Mouse (Mus musculus) liver, embryonic 15.5 days (tissue): ENCODE results near the gene Cdkl2. TPM values are rescaled to one million over a fixed set of nuclear protein-coding genes. Genes with fewer than 3 reads are reported as not detected.
A peak's percentile ranks its signal among the peaks of the same experiment; 100 is the strongest.

Experiments
- ATAC-seq: fragments of 200-750 bp; cut with Nextera tagmentation; 2 replicates; pipeline ENCODE4 v1.8.0; 2017; ENCODE audit warnings: moderate number of reproducible peaks, mild to moderate bottlenecking, moderate library complexity; ENCODE audit not compliant: insufficient read depth
- H3K27ac ChIP-seq: fragments of 300-500 bp; sonication (generic); replicated peaks from 2 replicates; pipeline ENCODE4 v1.5.1; 2015; ENCODE audit warnings: mild to moderate bottlenecking, inconsistent platforms
- H3K27me3 ChIP-seq: fragments of 300-500 bp; sonication (generic); 2 replicates; pipeline ENCODE4 v1.6.1; 2015; ENCODE audit warnings: mild to moderate bottlenecking, inconsistent platforms
- H3K36me3 ChIP-seq: fragments of 300-500 bp; sonication (generic); replicated peaks from 2 replicates; pipeline ENCODE4 v1.6.1; 2015; ENCODE audit warnings: moderate library complexity, mild to moderate bottlenecking, inconsistent platforms
- H3K4me1 ChIP-seq: fragments of 300-500 bp; sonication (generic); replicated peaks from 2 replicates; pipeline ENCODE4 v1.6.1; 2015; ENCODE audit warnings: inconsistent platforms
- H3K4me2 ChIP-seq: fragments of 300-500 bp; sonication (generic); 2 replicates; pipeline ENCODE4 v1.6.1; 2015; ENCODE audit warnings: moderate library complexity, mild to moderate bottlenecking, inconsistent platforms
- H3K4me3 ChIP-seq: fragments of 300-500 bp; sonication (generic); replicated peaks from 2 replicates; pipeline ENCODE4 v1.5.1; 2015; ENCODE audit warnings: mild to moderate bottlenecking, inconsistent platforms
- H3K9ac ChIP-seq: fragments of 300-500 bp; sonication (generic); 2 replicates; pipeline ENCODE4 v1.6.1; 2015; ENCODE audit warnings: moderate library complexity, mild to moderate bottlenecking, inconsistent platforms
- H3K9me3 ChIP-seq: fragments of 300-500 bp; sonication (generic); replicated peaks from 2 replicates; pipeline ENCODE4 v1.6.1; 2016; ENCODE audit warnings: inconsistent platforms
- WGBS: fragments of 180-500 bp; shearing (Covaris S2); methylation state at CpG from one replicate; pipeline ENCODE4 v1.1.7; 2015; ENCODE audit warnings: mixed read lengths; ENCODE audit not compliant: insufficient replicate concordance; 5-methylcytosine and 5-hydroxymethylcytosine counted together
- polyA plus RNA-seq: library from polyadenylated mRNA; unstranded; fragments of >200 nt; fragmentation: Nextera tagmentation; extraction: Ambion mirVana; gene quantifications from 2 replicates; pipeline ENCODE4 v1.2.1, GENCODE M21; 2015

The Cdkl2 gene
- polyA plus RNA-seq, 1 experiment from 2014 or later: 0.37 TPM

DNA sequence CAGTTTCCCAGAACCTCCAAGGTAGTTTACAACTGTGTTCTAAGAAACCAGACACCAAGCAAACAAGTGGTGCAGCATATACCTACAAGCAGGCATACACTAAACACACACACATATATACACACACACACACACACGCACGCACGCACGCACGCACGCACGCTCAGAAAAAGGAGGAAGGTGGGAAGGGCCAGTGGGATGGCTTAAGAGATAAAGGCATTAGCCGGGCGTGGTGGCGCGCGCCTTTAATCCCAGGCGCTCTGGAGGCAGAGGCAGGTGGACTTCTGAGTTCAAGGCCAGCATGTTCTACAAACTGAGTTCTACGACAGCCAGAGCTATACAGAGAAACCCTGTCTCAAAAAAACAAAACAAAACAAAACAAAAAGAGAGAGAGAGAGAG lies 30.4 kb upstream of the Cdkl2 start:
- peak; percentile 63 for ATAC-seq
- Histone ChIP-seq H3K9ac (no peak overlapping the region), H3K27ac (0 out of 2 replicates have a peak overlapping the region, but pooled peaks have one; percentile 20), H3K36me3 (peaks cover 12% of the 10 kb centered on the region), H3K4me3 (no peak overlapping the region), H3K27me3 (no peaks in the 10 kb centered on the region), H3K4me2 (peak overlapping the region; percentile 16), H3K9me3 (no peaks in the 10 kb centered on the region), H3K4me1 (peaks cover 29% of the 10 kb centered on the region)
- WGBS: 39% methylated on average over 14 of the region's 14 CpGs

DNA sequence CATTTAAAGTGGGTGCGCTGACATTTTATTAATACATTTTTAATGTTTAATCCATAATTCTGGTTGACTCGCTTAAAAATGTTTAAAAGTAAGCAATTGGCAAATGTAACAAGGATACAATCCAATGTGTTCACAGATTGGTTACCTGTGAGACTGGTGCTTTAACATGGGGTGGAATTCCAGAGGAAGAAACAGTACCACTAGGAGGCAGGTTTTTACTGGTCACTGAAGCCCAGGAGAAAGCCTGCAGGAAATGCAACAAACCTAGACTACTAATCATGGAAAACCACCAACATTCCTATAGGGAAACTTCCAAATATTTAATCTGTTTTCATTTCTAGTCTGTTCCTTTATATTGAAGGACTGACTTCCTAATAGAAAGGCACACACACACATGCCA lies 19.5 kb upstream of the Cdkl2 start:
- Histone ChIP-seq H3K27ac (no peak overlapping the region), H3K27me3 (no peaks in the 10 kb centered on the region), H3K4me1 (0 out of 2 replicates have a peak, but pooled peaks cover 3% of the 10 kb centered on the region), H3K4me2 (no peak overlapping the region), H3K9ac (no peak overlapping the region), H3K9me3 (no peaks in the 10 kb centered on the region), H3K36me3 (peaks cover 68% of the 10 kb centered on the region), H3K4me3 (no peak overlapping the region)
- ATAC-seq: no peak
- 84% methylated on average over 2 of the region's 2 CpGs for WGBS

DNA sequence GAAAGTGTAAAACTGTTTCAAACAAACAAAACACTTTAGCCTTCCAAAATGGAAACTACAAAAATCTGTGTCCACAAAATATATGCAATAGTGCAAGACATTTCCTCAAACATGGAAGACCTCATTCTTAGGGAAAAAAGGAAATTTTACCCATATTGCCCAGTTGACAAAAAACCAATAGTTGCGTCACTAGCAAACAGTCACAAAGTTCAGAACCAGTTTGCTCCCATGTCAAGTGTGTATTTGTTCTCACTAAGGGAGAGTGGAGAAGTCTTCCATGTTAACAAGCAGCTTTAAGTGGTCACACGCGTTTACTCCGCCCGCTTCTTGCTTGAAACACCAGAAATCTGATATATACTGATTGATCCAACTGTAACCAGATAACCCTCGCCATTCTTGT lies 9.2 kb upstream of the Cdkl2 start:
- WGBS: 74% methylated on average over 6 of the region's 6 CpGs
- Histone ChIP-seq H3K9me3 (no peaks in the 10 kb centered on the region), H3K27me3 (no peaks in the 10 kb centered on the region), H3K4me1 (no peaks in the 10 kb centered on the region), H3K4me3 (no peak overlapping the region), H3K36me3 (peaks cover 48% of the 10 kb centered on the region), H3K27ac (no peak overlapping the region), H3K9ac (no peak overlapping the region), H3K4me2 (no peak overlapping the region)
- ATAC-seq: no peak

DNA sequence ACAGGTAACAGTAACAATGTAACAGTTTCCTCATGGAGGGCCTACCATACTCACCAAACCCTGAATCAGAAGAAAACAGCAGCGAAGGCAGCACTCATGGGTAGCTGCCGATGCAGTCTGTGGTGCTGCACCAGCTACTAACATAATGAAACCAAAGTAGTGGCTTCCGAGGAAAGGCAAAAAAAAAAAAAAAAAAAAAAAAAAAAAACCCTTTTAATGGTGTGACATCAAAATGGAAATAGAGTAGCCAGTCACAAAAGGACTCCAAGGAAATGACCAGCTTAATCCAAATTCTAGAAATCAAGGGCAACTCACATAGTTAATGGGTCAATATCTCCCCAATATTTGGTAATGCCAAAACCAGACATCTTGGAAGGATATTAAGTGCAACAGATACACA lies 6.7 kb upstream of the Cdkl2 start:
- Histone ChIP-seq H3K9me3 (no peaks in the 10 kb centered on the region), H3K4me2 (no peak overlapping the region), H3K27ac (no peak overlapping the region), H3K4me1 (no peaks in the 10 kb centered on the region), H3K4me3 (no peak overlapping the region), H3K9ac (no peak overlapping the region), H3K27me3 (no peaks in the 10 kb centered on the region), H3K36me3 (peaks cover 25% of the 10 kb centered on the region)
- 67% methylated on average over 3 of the region's 3 CpGs for WGBS
- no peak for ATAC-seq

DNA sequence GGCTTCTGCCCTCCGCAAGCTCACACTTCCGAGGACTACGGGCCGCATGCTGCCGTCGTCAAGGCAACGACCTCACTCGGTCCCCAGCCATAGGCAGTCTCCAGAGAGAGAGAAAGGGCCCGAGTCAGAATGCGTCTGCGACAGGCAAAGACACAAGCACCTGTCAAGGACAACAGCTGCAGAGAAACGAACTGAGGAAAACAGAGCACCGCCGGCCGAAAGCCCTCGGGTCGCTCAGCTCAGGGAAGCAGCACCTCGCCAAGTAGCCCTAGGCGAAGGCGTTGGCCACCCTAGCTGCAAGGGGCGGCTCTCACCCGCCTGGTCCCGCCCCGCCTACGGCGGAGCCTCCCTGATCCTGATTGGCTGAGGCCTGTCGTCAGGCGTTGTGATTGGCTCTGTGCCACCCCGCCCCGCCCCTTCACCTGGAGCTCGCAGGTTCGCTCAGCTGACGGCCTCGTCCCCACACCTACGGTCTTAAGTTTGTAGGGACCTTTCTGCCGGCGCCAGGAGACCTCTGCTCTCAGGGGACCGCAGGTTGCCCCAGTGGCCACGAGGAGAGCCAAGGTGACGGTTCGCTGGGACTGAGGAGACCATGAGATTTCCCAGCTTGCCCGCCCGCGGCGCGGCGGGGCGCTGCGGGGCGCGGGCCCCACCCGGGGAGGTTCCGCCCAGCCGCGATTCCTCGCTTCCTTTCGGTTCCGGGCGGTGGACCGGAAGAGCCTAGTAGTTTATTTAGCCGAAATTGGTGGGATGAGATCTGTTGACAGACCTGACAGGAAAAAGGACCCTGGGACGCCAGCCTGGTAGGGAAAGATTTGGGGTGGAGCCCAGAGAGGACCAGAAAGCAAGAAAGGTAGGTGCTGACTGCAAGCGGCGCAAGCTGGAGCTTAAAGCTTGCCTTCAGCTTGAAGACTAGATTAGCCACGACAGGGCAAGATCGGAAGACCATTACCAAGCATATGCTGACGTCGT lies 1.0 kb downstream of the Cdkl2 start:
- H3K4me2 ChIP-seq: peak overlapping the region; percentile 85
- WGBS: under 1% methylated on average over 68 of the region's 68 CpGs
- H3K4me1 ChIP-seq: peaks cover 10% of the 10 kb centered on the region
- H3K27me3 ChIP-seq: peaks cover 40% of the 10 kb centered on the region
- peak overlapping the region; percentile 79 for H3K4me3 ChIP-seq
- H3K36me3 ChIP-seq: no peaks in the 10 kb centered on the region
- peak overlapping the region; percentile 60 for H3K9ac ChIP-seq
- no peaks in the 10 kb centered on the region for H3K9me3 ChIP-seq
- H3K27ac ChIP-seq: 0 out of 2 replicates have a peak overlapping the region, but pooled peaks have one; percentile 51
- peak; percentile 100 for ATAC-seq

DNA sequence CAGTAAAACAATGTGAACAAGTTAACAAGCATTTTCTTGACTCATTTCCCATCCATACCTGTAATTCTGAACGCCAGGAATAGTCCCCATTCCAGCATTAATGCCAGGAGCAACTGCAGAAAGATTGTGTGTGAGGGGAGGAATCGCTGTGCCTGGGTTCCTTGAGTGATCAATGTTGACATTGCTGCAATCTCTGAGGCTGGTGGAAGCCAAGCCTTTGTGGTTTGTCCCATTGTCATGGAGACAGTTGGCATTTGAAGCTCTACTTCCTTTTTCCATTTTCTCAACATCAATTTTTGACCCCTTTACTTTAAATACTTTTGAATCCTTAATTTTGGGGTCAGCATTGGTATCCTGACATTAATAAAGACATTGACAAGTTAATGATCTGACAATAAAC lies 23.7 kb downstream of the Cdkl2 start:
- Histone ChIP-seq H3K9me3 (no peaks in the 10 kb centered on the region), H3K27ac (no peak overlapping the region), H3K4me2 (no peak overlapping the region), H3K9ac (no peak overlapping the region), H3K4me1 (no peaks in the 10 kb centered on the region), H3K27me3 (no peaks in the 10 kb centered on the region), H3K36me3 (no peaks in the 10 kb centered on the region), H3K4me3 (no peak overlapping the region)
- WGBS: 15% methylated on average over 2 of the region's 2 CpGs
- no peak for ATAC-seq

DNA sequence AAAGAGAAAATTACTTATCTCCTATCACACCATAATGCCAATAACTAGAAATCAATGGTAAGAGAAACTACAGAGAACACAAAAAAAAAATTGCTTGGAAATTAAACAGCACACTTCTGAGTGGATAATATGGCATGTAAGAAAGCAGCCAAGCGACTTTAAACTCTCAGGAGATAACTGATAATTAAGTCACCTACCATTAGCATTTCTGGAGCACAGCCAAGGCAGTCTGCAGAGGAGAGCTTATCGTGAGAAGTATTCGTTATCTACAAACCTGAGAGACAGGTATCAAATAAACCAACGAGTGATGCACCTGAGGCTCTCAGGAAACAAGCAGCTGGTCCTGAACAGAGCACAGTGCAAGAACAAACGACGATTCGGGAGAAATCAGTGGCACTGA lies 31.9 kb downstream of the Cdkl2 start:
- H3K4me3 ChIP-seq: no peak overlapping the region
- H3K4me2 ChIP-seq: no peak overlapping the region
- 0 out of 2 replicates have a peak, but pooled peaks cover 3% of the 10 kb centered on the region for H3K4me1 ChIP-seq
- H3K9ac ChIP-seq: no peak overlapping the region
- no peak for ATAC-seq
- no peaks in the 10 kb centered on the region for H3K9me3 ChIP-seq
- WGBS: 51% methylated on average over 7 of the region's 7 CpGs
- H3K27me3 ChIP-seq: no peaks in the 10 kb centered on the region
- H3K27ac ChIP-seq: no peak overlapping the region
- no peaks in the 10 kb centered on the region for H3K36me3 ChIP-seq

DNA sequence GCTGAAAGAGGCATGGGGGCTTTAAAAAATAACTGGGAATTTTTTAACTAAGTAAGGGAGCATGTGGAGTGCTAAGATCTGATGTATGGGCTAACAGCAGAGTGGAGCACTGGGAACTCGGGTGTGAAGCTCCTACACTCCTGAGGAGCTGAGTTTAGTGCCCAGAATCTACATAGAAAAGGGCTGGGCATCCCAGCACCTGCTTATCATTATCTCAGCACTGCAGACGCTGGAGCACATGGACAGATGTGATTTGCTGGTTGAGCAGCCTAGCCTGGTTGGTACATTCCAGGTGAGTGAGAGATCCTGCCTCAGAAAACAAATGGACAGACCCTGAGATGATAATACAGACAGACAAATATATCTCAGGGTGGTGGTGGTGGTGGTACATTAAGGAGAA lies 33.9 kb downstream of the Cdkl2 start:
- no peak overlapping the region for H3K4me2 ChIP-seq
- H3K9me3 ChIP-seq: no peaks in the 10 kb centered on the region
- H3K4me1 ChIP-seq: 0 out of 2 replicates have a peak, but pooled peaks cover 3% of the 10 kb centered on the region
- no peak overlapping the region for H3K27ac ChIP-seq
- H3K4me3 ChIP-seq: no peak overlapping the region
- H3K9ac ChIP-seq: no peak overlapping the region
- H3K27me3 ChIP-seq: no peaks in the 10 kb centered on the region
- no peak for ATAC-seq
- WGBS: 26% methylated on average over 2 of the region's 2 CpGs
- H3K36me3 ChIP-seq: no peaks in the 10 kb centered on the region

DNA sequence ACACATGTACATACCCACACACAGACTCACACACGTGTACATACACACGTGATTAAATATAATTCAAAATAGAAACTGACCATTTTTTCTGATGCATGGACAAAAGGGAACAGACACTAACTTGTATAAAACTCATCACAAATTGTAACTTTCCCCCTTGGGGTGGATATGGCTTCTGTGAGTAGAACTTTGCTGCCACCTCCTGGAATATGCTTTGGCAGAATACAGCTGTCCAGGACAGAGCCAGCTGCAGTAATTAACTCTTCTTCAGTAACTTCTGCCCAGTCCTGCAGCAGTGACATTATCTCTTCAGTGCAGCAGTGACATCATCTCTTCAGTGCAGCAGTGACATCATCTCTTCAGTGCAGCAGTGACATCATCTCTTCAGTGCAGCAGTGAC lies 40.7 kb downstream of the Cdkl2 start:
- Histone ChIP-seq H3K4me3 (no peak overlapping the region), H3K36me3 (no peaks in the 10 kb centered on the region), H3K9me3 (no peaks in the 10 kb centered on the region), H3K4me1 (no peaks in the 10 kb centered on the region), H3K27me3 (no peaks in the 10 kb centered on the region), H3K9ac (no peak overlapping the region), H3K27ac (no peak overlapping the region), H3K4me2 (no peak overlapping the region)
- 31% methylated on average over 2 of the region's 2 CpGs for WGBS
- ATAC-seq: no peak

DNA sequence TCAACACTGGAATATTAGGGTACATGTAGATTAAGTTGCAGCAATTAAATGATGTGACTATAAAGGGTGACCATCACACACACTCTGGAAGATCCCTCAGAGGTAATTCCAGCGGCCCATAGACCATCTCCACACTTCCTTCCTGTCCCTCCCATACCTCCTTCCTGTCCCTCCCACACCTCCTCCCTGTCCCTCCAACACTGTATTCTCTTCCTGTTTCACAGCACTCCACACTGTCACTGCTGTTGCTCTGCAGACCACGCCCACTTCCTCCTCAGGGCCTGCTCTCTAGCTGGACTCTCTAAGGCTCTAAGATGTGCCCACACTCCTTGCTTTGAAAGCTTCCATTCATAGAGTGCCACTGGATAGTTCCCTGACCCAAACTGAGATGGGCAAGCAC lies 42.9 kb downstream of the Cdkl2 start:
- 26% methylated on average over 2 of the region's 2 CpGs for WGBS

DNA sequence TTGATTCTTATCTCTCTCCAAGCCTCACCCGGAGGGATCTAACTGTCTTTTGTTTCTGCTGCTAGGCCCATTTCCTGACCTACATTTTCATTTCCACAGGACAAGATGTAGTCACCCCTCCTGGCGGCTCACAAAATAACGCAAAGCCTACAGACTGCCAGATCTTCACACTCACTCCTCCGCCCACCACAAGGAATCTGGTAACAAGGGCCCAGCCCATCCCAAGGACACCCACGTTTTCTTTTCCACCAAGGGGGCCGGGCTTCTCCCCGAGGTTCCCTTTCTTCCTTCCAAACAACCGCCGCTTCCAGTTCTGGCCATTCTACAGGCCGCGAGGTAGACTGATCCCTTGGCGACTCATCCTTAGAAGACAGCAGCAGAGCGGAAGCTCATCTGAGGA lies 49.1 kb downstream of the Cdkl2 start:
- Histone ChIP-seq H3K9me3 (no peaks in the 10 kb centered on the region), H3K27me3 (no peaks in the 10 kb centered on the region)
- 65% methylated on average over 13 of the region's 13 CpGs for WGBS

More for the DNA sequence above, 42.9 kb downstream of the Cdkl2 start:
- ATAC-seq: peak; percentile 22; the same call in 1 of the 2 replicates
- H3K9ac ChIP-seq: no peak overlapping the region
- no peak overlapping the region for H3K27ac ChIP-seq
- H3K36me3 ChIP-seq: no peaks in the 10 kb centered on the region
- no peak overlapping the region for H3K4me2 ChIP-seq
- no peaks in the 10 kb centered on the region for H3K9me3 ChIP-seq
- H3K4me1 ChIP-seq: no peaks in the 10 kb centered on the region
- H3K27me3 ChIP-seq: no peaks in the 10 kb centered on the region
- no peak overlapping the region for H3K4me3 ChIP-seq

More for the DNA sequence above, 49.1 kb downstream of the Cdkl2 start:
- H3K4me1 ChIP-seq: no peaks in the 10 kb centered on the region
- no peak overlapping the region for H3K27ac ChIP-seq
- ATAC-seq: no peak
- no peaks in the 10 kb centered on the region for H3K36me3 ChIP-seq
- H3K4me2 ChIP-seq: no peak overlapping the region
- H3K4me3 ChIP-seq: no peak overlapping the region
- H3K9ac ChIP-seq: no peak overlapping the region
